Mouse (Mus musculus) CH12.LX (cell line): ENCODE measurements around the gene Gm7534. TPM values are rescaled to one million over a fixed set of nuclear protein-coding genes. Genes with fewer than 3 reads are reported as not detected.

Experiments
- DNase-seq: peaks from one replicate; pipeline ENCODE4 v3.0.0-alpha.2; 2013; ENCODE audit errors: extremely low read depth
- H3K27ac ChIP-seq: 2 replicates; pipeline ENCODE4 v1.5.1; 2012; ENCODE audit warnings: low read depth, mild to moderate bottlenecking, control low read depth, moderate library complexity; ENCODE audit not compliant: insufficient read depth
- H3K27me3 ChIP-seq: replicated peaks from 2 replicates; pipeline ENCODE3; 2012; ENCODE audit warnings: inconsistent platforms
- H3K36me3 ChIP-seq, 2 experiments: replicated peaks in 1 of 2; 2 replicates each; pipeline versions ENCODE3 to v1.6.1; 2012; ENCODE audit warnings: inconsistent platforms in 1 of 2, low read length in 1 of 2, mild to moderate bottlenecking in 1 of 2, mixed read lengths in 1 of 2, moderate library complexity in 1 of 2; ENCODE audit not compliant: control insufficient read depth in 1 of 2, insufficient read depth in 1 of 2
- H3K4me1 ChIP-seq, 2 experiments: 2 replicates each; pipeline ENCODE4 v1.6.1; 2012; ENCODE audit warnings: inconsistent platforms in 1 of 2, moderate library complexity in 1 of 2; ENCODE audit not compliant: insufficient read depth in 2 of 2, control insufficient read depth in 1 of 2
- H3K4me2 ChIP-seq: 2 replicates; pipeline ENCODE4 v1.6.1; 2012; ENCODE audit warnings: low read depth, mild to moderate bottlenecking, control low read depth; ENCODE audit not compliant: poor library complexity, insufficient read depth, severe bottlenecking
- H3K4me3 ChIP-seq, 3 experiments: fragments of 150-350 bp in 1 of 3; sonication (generic) in 1 of 3; replicated peaks in 1 of 3; 2 replicates each; pipeline versions ENCODE3 to v1.5.1; 2011 to 2012; ENCODE audit warnings: low read depth in 2 of 3, low read length in 2 of 3, mild to moderate bottlenecking in 2 of 3, moderate library complexity in 2 of 3, control low read depth in 1 of 3, improper control_type of control experiment in 1 of 3, inconsistent platforms in 1 of 3, mixed read lengths in 1 of 3; ENCODE audit not compliant: poor library complexity in 1 of 3
- H3K79me2 ChIP-seq: replicated peaks from 2 replicates; pipeline ENCODE4 v1.6.1; 2012; ENCODE audit warnings: mild to moderate bottlenecking, moderate library complexity; ENCODE audit not compliant: control insufficient read depth, poor library complexity, insufficient read depth, severe bottlenecking; ENCODE audit errors: extremely low read depth
- H3K9ac ChIP-seq: 2 replicates; pipeline ENCODE4 v1.6.1; 2012; ENCODE audit warnings: low read depth, mild to moderate bottlenecking, control low read depth, moderate library complexity; ENCODE audit not compliant: insufficient read depth
- H3K9me3 ChIP-seq: replicated peaks from 2 replicates; pipeline ENCODE3; 2012; ENCODE audit warnings: low read length, inconsistent platforms, mixed read lengths
- BHLHE40 ChIP-seq: IDR thresholded peaks from 2 replicates; pipeline ENCODE4 v1.6.1; 2011; ENCODE audit warnings: mild to moderate bottlenecking, low read depth, low read length, improper control_type of control experiment
- E2F4 ChIP-seq: IDR thresholded peaks from 2 replicates; pipeline ENCODE4 v1.6.1; 2011; ENCODE audit warnings: low read depth, low read length, improper control_type of control experiment; ENCODE audit not compliant: insufficient replicate concordance
- ELF1 ChIP-seq: IDR thresholded peaks from 2 replicates; pipeline ENCODE4 v1.6.1; 2014; ENCODE audit warnings: low read depth, mild to moderate bottlenecking, inconsistent platforms, low read length, improper control_type of control experiment
- ETS1 ChIP-seq: conservative IDR thresholded peaks from 2 replicates; pipeline ENCODE4 v1.6.1; 2012; ENCODE audit warnings: low read depth, mild to moderate bottlenecking, inconsistent platforms, low read length, improper control_type of control experiment, moderate library complexity
- GABPA ChIP-seq: IDR thresholded peaks from 2 replicates; pipeline ENCODE4 v1.6.1; 2012; ENCODE audit warnings: low read depth, low read length, improper control_type of control experiment, inconsistent platforms; ENCODE audit not compliant: insufficient replicate concordance
- HCFC1 ChIP-seq: IDR thresholded peaks from 2 replicates; pipeline ENCODE4 v1.6.1; 2012; ENCODE audit warnings: low read depth, mild to moderate bottlenecking, inconsistent platforms, low read length, improper control_type of control experiment
- JUND ChIP-seq: conservative IDR thresholded peaks from 2 replicates; pipeline ENCODE4 v1.6.1; 2011; ENCODE audit warnings: low read depth, low read length, improper control_type of control experiment
- MEF2A ChIP-seq: IDR thresholded peaks from 2 replicates; pipeline ENCODE4 v1.6.1; 2014; ENCODE audit warnings: low read depth, mild to moderate bottlenecking, inconsistent platforms, low read length, improper control_type of control experiment, borderline replicate concordance
- PAX5 ChIP-seq: IDR thresholded peaks from 2 replicates; pipeline ENCODE4 v1.6.1; 2012; ENCODE audit warnings: low read length, inconsistent platforms, mixed read lengths
- POLR2A ChIP-seq: IDR thresholded peaks from 2 replicates; pipeline ENCODE4 v1.6.1; 2011; ENCODE audit warnings: low read depth, mild to moderate bottlenecking, improper control_type of control experiment, low read length
- RAD21 ChIP-seq: IDR thresholded peaks from 2 replicates; pipeline ENCODE4 v1.6.1; 2011; ENCODE audit warnings: low read depth, mild to moderate bottlenecking, low read length, improper control_type of control experiment, moderate library complexity
- SIN3A ChIP-seq: IDR thresholded peaks from 2 replicates; pipeline ENCODE4 v1.6.1; 2012; ENCODE audit warnings: low read length, improper control_type of control experiment, inconsistent platforms
- SMC3 ChIP-seq: IDR thresholded peaks from 2 replicates; pipeline ENCODE4 v1.6.1; 2011; ENCODE audit warnings: low read depth, low read length, improper control_type of control experiment
- TBP ChIP-seq: conservative IDR thresholded peaks from 2 replicates; pipeline ENCODE4 v1.6.1; 2011; ENCODE audit warnings: low read depth, low read length, improper control_type of control experiment
- USF1 ChIP-seq: IDR thresholded peaks from 2 replicates; pipeline ENCODE4 v1.6.1; 2014; ENCODE audit warnings: low read depth, mild to moderate bottlenecking, inconsistent platforms, low read length, improper control_type of control experiment
- USF2 ChIP-seq: conservative IDR thresholded peaks from 2 replicates; pipeline ENCODE4 v1.6.1; 2011; ENCODE audit warnings: low read depth, low read length, improper control_type of control experiment
- ZC3H11A ChIP-seq: IDR thresholded peaks from 2 replicates; pipeline ENCODE4 v1.6.1; 2012; ENCODE audit warnings: low read depth, mild to moderate bottlenecking, inconsistent platforms, low read length, improper control_type of control experiment
- ZMIZ1 ChIP-seq: IDR thresholded peaks from 2 replicates; pipeline ENCODE4 v1.6.1; 2012; ENCODE audit warnings: low read depth, mild to moderate bottlenecking, inconsistent platforms, low read length, improper control_type of control experiment
- ZNF384 ChIP-seq: IDR thresholded peaks from 2 replicates; pipeline ENCODE4 v1.6.1; 2012; ENCODE audit warnings: low read depth, low read length, improper control_type of control experiment, inconsistent platforms
- dilution Hi-C: fragments of 300-500 bp; cut with MboI; formaldehyde crosslinking; loops from 2 replicates; pipeline ENCODE4 v1.14.3; 2020; ENCODE audit warnings: low sequenced_read_pairs; ENCODE audit not compliant: extremely low pct_unique_long_range_greater_than_20kb, extremely low pct_ligation_motif_present
- in situ Hi-C: fragments of 300-500 bp; cut with MboI; formaldehyde crosslinking; loops from 3 replicates; pipeline ENCODE4 v1.14.3; 2019; ENCODE audit warnings: low sequenced_read_pairs, low pct_ligation_motif_present, low pct_unique_long_range_greater_than_20kb, mixed read lengths
- polyA plus RNA-seq: library from polyadenylated mRNA; unstranded; fragments of >175 nt; gene quantifications from 2 replicates; pipeline ENCODE4 v1.2.1, GENCODE M21; 2012; ENCODE audit warnings: low read depth; ENCODE audit not compliant: insufficient read length
- total RNA-seq, 2 experiments: library from RNA; depleted of rRNA; stranded (reverse); fragments of 300-350 nt in 1 of 2; fragments of >200 nt in 1 of 2; gene quantifications; 2 replicates each; pipeline ENCODE4 v1.2.3; 2012 to 2014

Gm7534 gene
- total and polyA plus RNA-seq, 3 experiments, result not detected

DNA sequence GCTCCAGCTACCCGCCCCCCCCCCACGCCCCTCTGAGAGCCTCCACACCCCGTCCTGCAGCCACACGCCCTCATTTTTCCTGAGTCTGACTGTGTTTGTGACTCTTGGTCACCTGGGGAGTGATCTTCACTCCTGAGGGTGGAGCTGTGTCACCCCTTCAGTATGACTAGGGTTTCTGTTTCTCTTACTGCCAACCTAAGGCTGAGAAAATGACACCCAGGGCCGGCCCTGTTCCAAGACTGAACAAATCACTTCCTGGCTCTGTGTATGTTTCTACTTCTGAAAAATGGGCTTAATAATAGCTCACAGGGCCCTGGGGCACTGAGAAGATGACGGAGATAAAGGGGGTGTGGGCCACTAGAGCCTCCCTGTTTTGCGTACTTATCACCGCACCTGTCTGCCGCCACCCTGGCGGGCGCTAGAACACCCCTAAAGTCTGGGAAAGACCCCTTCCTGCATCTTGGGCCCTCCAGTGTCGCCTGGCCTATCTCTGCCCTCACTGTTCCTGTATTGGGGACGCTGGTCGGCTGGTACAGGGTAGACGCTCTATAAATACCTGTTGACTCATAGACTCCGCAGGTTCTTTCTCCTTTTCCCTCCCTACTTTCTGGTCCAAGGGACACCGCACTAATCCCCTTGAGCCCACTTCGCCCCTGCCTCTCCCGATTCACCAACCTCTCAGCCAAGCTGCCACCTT is 34.9 kb upstream of the Gm7534 start:
- in situ Hi-C loops, result no loop called here
- TF ChIP-seq GABPA, result no peak
- no peak for TF ChIP-seq ZNF384
- TF ChIP-seq ETS1, result no peak
- no peak for TF ChIP-seq JUND
- no peak for TF ChIP-seq SMC3
- TF ChIP-seq RAD21, result no peak
- TF ChIP-seq ZMIZ1, result no peak
- TF ChIP-seq BHLHE40, result no peak
- TF ChIP-seq POLR2A, result no peak
- no peak for TF ChIP-seq ZC3H11A
- TF ChIP-seq ELF1, result no peak
- no peak for TF ChIP-seq USF2
- no peak for TF ChIP-seq TBP
- Histone ChIP-seq H3K9me3 (no peaks in the 10 kb centered on the region), H3K4me3 (no peak overlapping the region), H3K9ac (no peak overlapping the region), H3K4me1 (peaks cover 6 to 10% of the 10 kb centered on the region in 2 experiments; a peak in 2 of 4 replicates), H3K27ac (no peak overlapping the region), H3K36me3 (peaks cover 0 to 2% of the 10 kb centered on the region in 2 experiments), H3K79me2 (no peaks in the 10 kb centered on the region), H3K27me3 (peaks cover 9% of the 10 kb centered on the region), H3K4me2 (no peak overlapping the region)
- no peak for DNase-seq
- dilution Hi-C loops, result no loop called here

DNA sequence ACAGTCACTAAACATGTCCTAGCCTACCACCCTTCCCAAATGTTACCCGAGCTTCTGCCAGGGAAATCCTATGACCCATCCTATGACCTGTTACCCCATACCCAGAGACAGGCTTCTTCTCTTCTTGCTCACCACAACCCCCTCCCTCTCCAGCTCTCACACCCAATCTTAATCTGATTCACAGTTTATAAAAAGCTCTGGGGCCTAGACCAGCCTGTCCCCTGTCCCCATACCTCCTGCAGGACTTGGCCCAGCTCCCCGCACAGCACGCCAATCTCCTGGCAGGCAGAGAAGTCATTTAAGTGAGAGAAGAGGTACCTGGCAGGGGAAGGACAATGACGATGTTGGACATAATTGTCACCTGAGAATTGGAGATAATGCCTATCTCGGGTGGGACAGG is 32.1 kb upstream of the Gm7534 start:
- TF ChIP-seq E2F4 (no peak), USF2 (no peak), MEF2A (no peak), HCFC1 (no peak), SIN3A (no peak), ELF1 (no peak), PAX5 (no peak), USF1 (no peak), ZNF384 (no peak)
- no peak overlapping the region for H3K27ac ChIP-seq
- no peak overlapping the region for H3K4me3 ChIP-seq
- H3K4me1 ChIP-seq, result peaks cover 6 to 10% of the 10 kb centered on the region in 2 experiments; a peak in 2 of 4 replicates
- no peaks in the 10 kb centered on the region for H3K79me2 ChIP-seq
- dilution Hi-C loops, result no loop called here
- in situ Hi-C loops, result no loop called here
- no peak overlapping the region for H3K4me2 ChIP-seq
- H3K27me3 ChIP-seq, result peaks cover 16% of the 10 kb centered on the region
- DNase-seq, result no peak
- H3K9ac ChIP-seq, result no peak overlapping the region
- H3K36me3 ChIP-seq, result no peaks in the 10 kb centered on the region
- H3K9me3 ChIP-seq, result no peaks in the 10 kb centered on the region
